Mouse (Mus musculus): ENCODE results near the gene Timp2. TPM values are rescaled to one million over a fixed set of nuclear protein-coding genes. Genes with fewer than 3 reads are reported as not detected.

Gene Timp2
- total RNA-seq, 1 experiment: 52.4 TPM

- TF ChIP-seq MAFK (IDR thresholded peaks at IDR 0.05; ENCODE audit: insufficient read depth, low read depth, low read length) (no peak), CHD2 (IDR thresholded peaks at IDR 0.05; ENCODE audit: low read depth, low read length) (no peak)
- in situ Hi-C loops (cut with MboI; ENCODE audit: low sequenced_read_pairs in 2 of 2, unreplicated experiment in 2 of 2): no loop called here
- Histone ChIP-seq H3K4me1 (ENCODE audit: control insufficient read depth in 2 of 2, insufficient read depth in 2 of 2, low read length in 2 of 2, poor library complexity in 1 of 2) (peaks cover 6 to 21% of the 10 kb centered on the region in 2 experiments), H3K27ac (ENCODE audit: insufficient read depth, low read depth, low read length, poor library complexity, severe bottlenecking) (no peak overlapping the region), H3K4me3 (ENCODE audit: insufficient read depth in 1 of 2, low read depth in 1 of 2, low read length in 2 of 2, poor library complexity in 1 of 2, severe bottlenecking in 1 of 2) (no peak overlapping the region), H3K9ac (ENCODE audit: insufficient read depth, low read depth, low read length, poor library complexity, severe bottlenecking) (no peak overlapping the region), H3K9me3 (ENCODE audit: control insufficient read depth, insufficient read depth, low read depth, low read length) (no peaks in the 10 kb centered on the region), H3K36me3 (ENCODE audit: control insufficient read depth, insufficient read depth, low read length, poor library complexity, severe bottlenecking) (no peaks in the 10 kb centered on the region)
- no peak for DNase-seq (ENCODE audit: low read depth, low spot score)
Measured at GRCm38 (mm10) chr11:118345693-118346092, 9.8 kb downstream of the Timp2 start.

DNA sequence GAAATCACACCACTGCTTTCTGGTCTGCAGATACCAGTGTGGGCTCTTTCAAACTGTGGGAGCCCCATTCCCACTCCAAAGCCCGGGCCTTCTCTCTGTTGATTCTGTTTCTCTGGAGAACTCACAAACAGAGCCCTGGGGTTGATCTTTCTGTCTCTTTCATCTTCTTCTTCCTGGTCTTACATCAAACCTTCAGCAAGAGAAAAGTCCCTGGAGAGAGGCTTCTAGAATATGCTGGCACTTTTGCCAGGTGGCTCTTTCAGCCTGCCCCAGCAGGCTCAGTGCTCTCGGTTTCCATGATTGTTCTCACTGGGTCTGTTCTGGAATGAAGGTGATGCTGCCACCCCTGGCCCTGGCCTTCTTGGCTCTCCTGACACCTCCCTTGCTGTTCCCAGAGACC is 11.9 kb downstream of the Timp2 start:
- DNase-seq (ENCODE audit: low read depth, low spot score): no peak
- Histone ChIP-seq H3K4me3 (ENCODE audit: insufficient read depth in 1 of 2, low read depth in 1 of 2, low read length in 2 of 2, poor library complexity in 1 of 2, severe bottlenecking in 1 of 2) (no peak overlapping the region), H3K9me3 (ENCODE audit: control insufficient read depth, insufficient read depth, low read depth, low read length) (no peaks in the 10 kb centered on the region), H3K36me3 (ENCODE audit: control insufficient read depth, insufficient read depth, low read length, poor library complexity, severe bottlenecking) (no peaks in the 10 kb centered on the region), H3K9ac (ENCODE audit: insufficient read depth, low read depth, low read length, poor library complexity, severe bottlenecking) (no peak overlapping the region), H3K27ac (ENCODE audit: insufficient read depth, low read depth, low read length, poor library complexity, severe bottlenecking) (no peak overlapping the region), H3K4me1 (ENCODE audit: control insufficient read depth in 2 of 2, insufficient read depth in 2 of 2, low read length in 2 of 2, poor library complexity in 1 of 2) (peaks cover 5 to 11% of the 10 kb centered on the region in 2 experiments; a peak in 3 of 4 replicates)
- no peak for TF ChIP-seq ZNF384 (IDR thresholded peaks at IDR 0.05; ENCODE audit: low read depth, low read length)
- no peak for TF ChIP-seq ZC3H11A (IDR thresholded peaks at IDR 0.05; ENCODE audit: borderline replicate concordance, low read depth, low read length)
- no peak for TF ChIP-seq CHD2 (IDR thresholded peaks at IDR 0.05; ENCODE audit: low read depth, low read length)
- no peak for TF ChIP-seq HCFC1 (IDR thresholded peaks at IDR 0.05; ENCODE audit: borderline replicate concordance, insufficient read depth, low read length)
- no peak for TF ChIP-seq MAFK (IDR thresholded peaks at IDR 0.05; ENCODE audit: insufficient read depth, low read depth, low read length)
- in situ Hi-C loops (cut with MboI; ENCODE audit: low sequenced_read_pairs in 2 of 2, unreplicated experiment in 2 of 2): no loop called here

DNA sequence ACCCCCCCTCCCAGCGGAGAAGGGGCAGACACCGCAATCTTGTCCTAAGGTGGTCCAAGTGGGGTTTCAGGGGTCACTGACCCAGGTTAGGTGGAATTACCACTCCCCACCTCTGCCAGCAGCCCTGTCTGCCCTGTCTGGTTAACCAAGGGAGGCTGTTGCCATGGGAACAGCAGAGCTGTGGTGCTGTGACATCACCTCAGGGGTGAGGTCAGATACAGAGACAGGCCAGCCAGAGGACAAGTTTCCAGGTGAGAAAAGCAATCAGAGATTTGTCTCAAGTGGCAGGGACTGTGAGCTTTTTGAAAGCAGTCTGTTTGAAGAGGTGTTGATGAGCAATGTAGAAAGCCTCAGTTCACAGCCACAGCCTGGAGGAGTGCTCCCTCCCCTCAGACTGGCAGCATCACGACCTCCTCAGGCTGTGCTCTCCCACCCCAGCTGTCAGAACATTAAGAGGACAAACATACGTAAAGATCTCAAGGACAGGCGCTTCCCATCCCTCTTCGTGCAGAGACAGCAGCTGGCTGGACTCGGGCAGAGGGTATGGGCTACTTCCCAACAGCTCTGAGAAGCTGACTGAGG is 13.0 kb downstream of the Timp2 start, which contains the start of gene Cep295nl:
TSS of gene Cep295nl (minus strand) at position 101 of the 582 bp plus-strand sequence.
- Histone ChIP-seq H3K9me3 (ENCODE audit: control insufficient read depth, insufficient read depth, low read depth, low read length) (no peaks in the 10 kb centered on the region), H3K4me1 (ENCODE audit: control insufficient read depth in 2 of 2, insufficient read depth in 2 of 2, low read length in 2 of 2, poor library complexity in 1 of 2) (peaks cover 2 to 8% of the 10 kb centered on the region in 2 experiments; a peak in 2 of 4 replicates), H3K27ac (ENCODE audit: insufficient read depth, low read depth, low read length, poor library complexity, severe bottlenecking) (no peak within 1 kb of the TSS), H3K9ac (ENCODE audit: insufficient read depth, low read depth, low read length, poor library complexity, severe bottlenecking) (no peak within 1 kb of the TSS), H3K36me3 (ENCODE audit: control insufficient read depth, insufficient read depth, low read length, poor library complexity, severe bottlenecking) (no peaks in the 10 kb centered on the region), H3K4me3 (ENCODE audit: insufficient read depth in 1 of 2, low read depth in 1 of 2, low read length in 2 of 2, poor library complexity in 1 of 2, severe bottlenecking in 1 of 2) (no peak within 1 kb of the TSS)
- TF ChIP-seq HCFC1 (IDR thresholded peaks at IDR 0.05; ENCODE audit: borderline replicate concordance, insufficient read depth, low read length) (no peak), ZC3H11A (IDR thresholded peaks at IDR 0.05; ENCODE audit: borderline replicate concordance, low read depth, low read length) (no peak), CHD2 (IDR thresholded peaks at IDR 0.05; ENCODE audit: low read depth, low read length) (no peak), MAFK (IDR thresholded peaks at IDR 0.05; ENCODE audit: insufficient read depth, low read depth, low read length) (no peak), ZNF384 (IDR thresholded peaks at IDR 0.05; ENCODE audit: low read depth, low read length) (no peak)
- no peak for DNase-seq (ENCODE audit: low read depth, low spot score)
- in situ Hi-C loops (cut with MboI; ENCODE audit: low sequenced_read_pairs in 2 of 2, unreplicated experiment in 2 of 2): no loop called here

- DNase-seq (ENCODE audit: low read depth, low spot score): no peak
- Histone ChIP-seq H3K4me1 (ENCODE audit: control insufficient read depth in 2 of 2, insufficient read depth in 2 of 2, low read length in 2 of 2, poor library complexity in 1 of 2) (peaks cover 2 to 8% of the 10 kb centered on the region in 2 experiments; a peak in 2 of 4 replicates), H3K36me3 (ENCODE audit: control insufficient read depth, insufficient read depth, low read length, poor library complexity, severe bottlenecking) (no peaks in the 10 kb centered on the region), H3K9me3 (ENCODE audit: control insufficient read depth, insufficient read depth, low read depth, low read length) (no peaks in the 10 kb centered on the region), H3K4me3 (ENCODE audit: insufficient read depth in 1 of 2, low read depth in 1 of 2, low read length in 2 of 2, poor library complexity in 1 of 2, severe bottlenecking in 1 of 2) (no peak overlapping the region), H3K9ac (ENCODE audit: insufficient read depth, low read depth, low read length, poor library complexity, severe bottlenecking) (no peak overlapping the region), H3K27ac (ENCODE audit: insufficient read depth, low read depth, low read length, poor library complexity, severe bottlenecking) (no peak overlapping the region)
- in situ Hi-C loops (cut with MboI; ENCODE audit: low sequenced_read_pairs in 2 of 2, unreplicated experiment in 2 of 2): no loop called here
- TF ChIP-seq ZC3H11A (IDR thresholded peaks at IDR 0.05; ENCODE audit: borderline replicate concordance, low read depth, low read length): no peak
Measured at GRCm38 (mm10) chr11:118337491-118338168, 17.9 kb downstream of the Timp2 start.

DNA sequence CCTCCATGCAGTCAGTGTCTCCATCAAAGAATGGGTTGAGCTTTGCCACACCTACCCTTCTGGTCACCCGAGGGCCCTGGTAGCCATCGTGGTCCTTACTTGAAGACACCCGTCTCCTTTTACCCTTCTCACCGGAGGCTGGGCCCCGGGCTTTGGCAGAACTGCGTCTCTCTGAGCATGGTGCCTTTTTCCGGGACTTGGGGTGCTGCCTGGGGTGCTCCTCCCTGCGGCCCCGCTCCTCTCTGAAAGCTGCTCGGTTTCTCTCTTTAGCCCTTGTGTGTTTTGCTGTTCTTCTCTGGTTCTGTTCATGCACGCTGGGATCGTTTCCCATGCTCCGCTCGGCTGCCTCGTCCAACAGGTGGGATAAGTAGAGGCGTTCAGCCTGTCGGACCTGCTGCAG is 22.1 kb downstream of the Timp2 start:
- in situ Hi-C loops (cut with MboI; ENCODE audit: low sequenced_read_pairs in 2 of 2, unreplicated experiment in 2 of 2): no loop called here
- Histone ChIP-seq H3K9me3 (ENCODE audit: control insufficient read depth, insufficient read depth, low read depth, low read length) (no peaks in the 10 kb centered on the region), H3K27ac (ENCODE audit: insufficient read depth, low read depth, low read length, poor library complexity, severe bottlenecking) (no peak overlapping the region), H3K9ac (ENCODE audit: insufficient read depth, low read depth, low read length, poor library complexity, severe bottlenecking) (no peak overlapping the region), H3K36me3 (ENCODE audit: control insufficient read depth, insufficient read depth, low read length, poor library complexity, severe bottlenecking) (no peaks in the 10 kb centered on the region), H3K4me3 (ENCODE audit: insufficient read depth in 1 of 2, low read depth in 1 of 2, low read length in 2 of 2, poor library complexity in 1 of 2, severe bottlenecking in 1 of 2) (no peak overlapping the region), H3K4me1 (ENCODE audit: control insufficient read depth in 2 of 2, insufficient read depth in 2 of 2, low read length in 2 of 2, poor library complexity in 1 of 2) (no peaks in the 10 kb centered on the region)
- DNase-seq (ENCODE audit: low read depth, low spot score): no peak
- TF ChIP-seq ZC3H11A (IDR thresholded peaks at IDR 0.05; ENCODE audit: borderline replicate concordance, low read depth, low read length) (no peak), CHD2 (IDR thresholded peaks at IDR 0.05; ENCODE audit: low read depth, low read length) (no peak), HCFC1 (IDR thresholded peaks at IDR 0.05; ENCODE audit: borderline replicate concordance, insufficient read depth, low read length) (no peak), ZNF384 (IDR thresholded peaks at IDR 0.05; ENCODE audit: low read depth, low read length) (no peak), MAFK (IDR thresholded peaks at IDR 0.05; ENCODE audit: insufficient read depth, low read depth, low read length) (no peak)
